Mouse (Mus musculus) liver, adult 2 months (tissue): ENCODE data around the gene Nsg1.

ENCODE experiments used
- CTCF ChIP-seq: fragments of 200-500 bp; IDR thresholded peaks from 2 replicates; pipeline ENCODE4 v1.5.1; 2011; ENCODE audit warnings: low read depth, low read length, control low read depth
- POLR2A ChIP-seq: fragments of 200-500 bp; IDR thresholded peaks from 2 replicates; pipeline ENCODE4 v1.6.1; 2011; ENCODE audit warnings: low read length, control low read depth; ENCODE audit not compliant: insufficient read depth; ENCODE audit errors: extremely low read depth

DNA sequence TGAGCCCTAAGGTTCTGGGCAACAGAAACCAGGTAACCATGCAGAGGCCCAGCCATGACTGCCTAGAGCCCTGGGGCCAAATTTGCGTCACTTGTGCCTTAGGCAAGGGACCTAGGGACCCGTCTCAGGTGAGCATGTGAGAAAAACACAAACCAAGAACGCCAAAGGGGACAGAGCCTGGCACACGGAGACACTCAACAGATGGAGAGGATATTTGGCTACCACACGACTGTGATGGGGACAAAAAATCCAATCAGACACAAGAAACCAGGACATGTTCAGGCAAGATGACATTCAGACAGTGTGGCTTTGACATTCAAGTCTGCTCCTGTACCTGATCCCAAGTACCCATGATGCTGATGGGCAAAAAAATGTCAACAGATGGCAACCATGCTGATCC lies 6.1 kb downstream of the Nsg1 start:
- TF ChIP-seq CTCF (no peak), POLR2A (no peak)
